Mouse (Mus musculus): ENCODE measurements at regions not wholly inside any gene's neighbourhood (a gene's known extent, or its start where the extent isn't known, plus 50 kb on each side); places are given as distances from the start of the nearest gene placed in this dataset.

DNA sequence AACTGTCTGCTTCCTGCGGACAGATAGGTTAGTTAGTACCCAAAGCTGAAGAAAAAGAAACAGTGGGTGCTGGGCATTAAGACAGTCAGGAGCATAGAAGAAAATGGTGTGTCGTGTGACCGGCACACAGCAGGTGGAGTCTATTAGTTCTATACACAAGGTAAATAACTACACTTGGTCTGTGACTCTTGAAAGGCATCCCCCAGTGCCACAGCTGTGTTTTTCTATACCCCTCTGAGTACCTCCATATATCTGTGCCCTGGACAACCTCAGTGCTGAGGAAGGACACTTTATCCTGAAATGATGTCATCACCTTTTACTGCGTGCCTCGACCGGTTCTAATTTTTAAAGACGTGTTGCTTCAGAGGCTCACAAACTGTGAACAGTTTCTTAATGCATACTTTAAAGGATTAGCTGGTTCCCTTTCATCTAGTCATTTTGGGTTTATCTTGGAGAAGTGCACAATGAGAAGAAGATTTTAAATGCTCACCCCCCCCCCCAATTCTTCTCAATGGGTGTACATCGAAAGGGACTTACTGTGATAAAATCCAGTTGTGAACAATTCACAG is 666.1 kb downstream of the Pkhd1 start:
- no peaks in the 10 kb centered on the region for H3K36me3 ChIP-seq (ENCODE audit: insufficient read depth)
- no peaks in the 10 kb centered on the region for H3K4me1 ChIP-seq (ENCODE audit: insufficient read depth)
- H3K4me2 ChIP-seq = no peak overlapping the region
- no peak overlapping the region for H3K27ac ChIP-seq (ENCODE audit: low read depth)
- no peak for TF ChIP-seq CTCF (IDR thresholded peaks at IDR 0.05; ENCODE audit: low read depth)
- ATAC-seq (ENCODE audit: insufficient read depth) = no peak
- 68% methylated on average over 8 of the region's 8 CpGs for WGBS
- no peaks in the 10 kb centered on the region for H3K9me3 ChIP-seq (ENCODE audit: low read depth, low read length)
- H3K9ac ChIP-seq = no peak overlapping the region
- no peak for DNase-seq
- no peaks in the 10 kb centered on the region for H3K27me3 ChIP-seq (ENCODE audit: insufficient read depth, low read length)
- H3K4me3 ChIP-seq (ENCODE audit: low read depth, low read length) = no peak overlapping the region

DNA sequence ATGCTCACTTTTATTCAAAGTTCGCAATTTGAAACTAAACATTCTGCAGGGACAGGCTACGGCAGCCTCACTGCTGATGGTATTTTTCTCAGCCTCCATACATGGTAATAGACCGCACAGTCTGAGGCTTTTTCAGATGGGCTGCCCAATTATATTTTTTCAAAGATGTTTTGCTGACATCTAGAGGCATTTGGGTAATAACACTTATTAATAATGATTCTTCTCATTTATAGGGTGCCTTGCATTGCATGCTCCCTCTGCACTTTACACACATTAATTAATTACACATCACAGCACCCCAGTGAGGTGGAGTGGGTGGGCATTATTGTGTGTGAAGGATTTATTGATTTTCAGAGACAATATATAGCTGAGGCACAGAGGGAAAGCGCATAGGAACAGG is 644.5 kb downstream of the Pkhd1 start:
- Histone ChIP-seq H3K4me2 (no peak overlapping the region), H3K4me1 (ENCODE audit: insufficient read depth) (no peaks in the 10 kb centered on the region), H3K9me3 (ENCODE audit: low read depth, low read length) (no peaks in the 10 kb centered on the region), H3K27ac (ENCODE audit: low read depth) (no peak overlapping the region), H3K4me3 (ENCODE audit: low read depth, low read length) (no peak overlapping the region), H3K27me3 (ENCODE audit: insufficient read depth, low read length) (no peaks in the 10 kb centered on the region), H3K9ac (no peak overlapping the region), H3K36me3 (ENCODE audit: insufficient read depth) (no peaks in the 10 kb centered on the region)
- DNase-seq (peak; percentile 51), ATAC-seq (ENCODE audit: insufficient read depth) (0 out of 2 replicates have a peak, but pooled peaks have one; percentile 56)
- no peak for TF ChIP-seq CTCF (IDR thresholded peaks at IDR 0.05; ENCODE audit: low read depth)
- 50% methylated on average over 4 of the region's 4 CpGs for WGBS

DNA sequence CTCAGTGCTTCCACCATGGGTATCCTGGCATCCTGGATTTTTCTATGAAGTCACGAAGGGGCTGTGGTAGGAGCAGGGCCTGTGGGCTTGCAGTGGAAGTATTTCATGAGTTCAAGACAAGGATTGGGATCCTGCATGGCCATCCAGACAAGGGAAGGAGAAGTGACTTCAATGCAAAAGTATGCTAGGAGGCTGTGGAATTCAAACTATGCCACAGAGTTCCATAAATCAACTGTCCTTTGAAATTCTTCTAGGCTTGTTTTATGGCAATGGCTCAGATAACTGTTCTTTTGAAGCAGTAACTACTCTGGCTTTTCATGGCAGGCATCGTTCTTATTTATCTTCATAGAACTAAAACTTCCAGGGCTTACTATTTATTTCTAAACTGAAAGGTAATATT is 643.9 kb downstream of the Pkhd1 start:
- WGBS = 30% methylated on average over 2 of the region's 2 CpGs
- ATAC-seq (ENCODE audit: insufficient read depth) (no peak), DNase-seq (peak; percentile 4)
- Histone ChIP-seq H3K4me3 (ENCODE audit: low read depth, low read length) (no peak overlapping the region), H3K9me3 (ENCODE audit: low read depth, low read length) (no peaks in the 10 kb centered on the region), H3K27ac (ENCODE audit: low read depth) (no peak overlapping the region), H3K27me3 (ENCODE audit: insufficient read depth, low read length) (no peaks in the 10 kb centered on the region), H3K4me2 (no peak overlapping the region), H3K36me3 (ENCODE audit: insufficient read depth) (no peaks in the 10 kb centered on the region), H3K4me1 (ENCODE audit: insufficient read depth) (no peaks in the 10 kb centered on the region), H3K9ac (no peak overlapping the region)
- no peak for TF ChIP-seq CTCF (IDR thresholded peaks at IDR 0.05; ENCODE audit: low read depth)

DNA sequence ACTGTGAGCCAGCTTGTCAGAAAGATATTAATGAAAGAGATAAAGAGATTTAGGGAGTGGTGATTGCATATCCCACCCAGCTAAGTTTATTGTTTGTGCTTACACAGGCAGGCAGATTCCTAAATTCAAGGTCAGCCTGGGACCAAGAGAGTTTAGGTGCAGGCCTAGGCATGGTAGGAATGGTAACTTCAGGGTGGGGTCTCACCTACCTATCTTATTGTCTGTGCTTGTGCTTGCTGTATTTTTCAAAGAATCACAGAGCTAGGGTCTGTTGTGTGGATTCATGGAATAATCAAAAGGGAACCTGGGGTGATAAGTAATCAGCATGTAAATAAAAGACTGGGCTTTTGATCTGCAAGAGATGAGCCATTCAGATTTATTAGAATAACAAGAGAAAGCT is 642.4 kb downstream of the Pkhd1 start:
- H3K4me2 ChIP-seq = no peak overlapping the region
- H3K4me1 ChIP-seq (ENCODE audit: insufficient read depth) = no peaks in the 10 kb centered on the region
- H3K4me3 ChIP-seq (ENCODE audit: low read depth, low read length) = no peak overlapping the region
- H3K9me3 ChIP-seq (ENCODE audit: low read depth, low read length) = no peaks in the 10 kb centered on the region
- no peak for TF ChIP-seq CTCF (IDR thresholded peaks at IDR 0.05; ENCODE audit: low read depth)
- H3K27me3 ChIP-seq (ENCODE audit: insufficient read depth, low read length) = no peaks in the 10 kb centered on the region
- no peak for ATAC-seq (ENCODE audit: insufficient read depth)
- no peaks in the 10 kb centered on the region for H3K36me3 ChIP-seq (ENCODE audit: insufficient read depth)
- no peak overlapping the region for H3K9ac ChIP-seq
- DNase-seq = no peak
- no peak overlapping the region for H3K27ac ChIP-seq (ENCODE audit: low read depth)

DNA sequence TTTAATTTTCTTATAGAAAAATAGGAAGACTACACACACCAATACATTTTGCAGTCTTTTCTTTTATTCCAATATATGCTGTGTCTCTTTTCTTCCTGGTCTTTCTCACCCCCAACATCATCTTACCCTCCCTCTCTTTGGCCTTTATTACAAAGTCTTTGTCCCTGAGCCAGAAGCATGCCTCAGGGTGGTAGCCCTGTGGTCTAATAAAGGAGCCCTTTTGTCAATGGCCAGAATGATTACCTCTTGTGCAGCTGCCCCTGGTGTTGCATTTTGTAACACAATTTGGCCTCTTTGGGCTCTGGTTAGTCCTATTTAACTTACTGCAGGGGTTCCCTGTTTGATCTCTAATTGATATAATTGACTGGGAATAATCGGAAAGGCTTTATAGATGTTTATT is 636.7 kb downstream of the Pkhd1 start:
- no peak for TF ChIP-seq CTCF (IDR thresholded peaks at IDR 0.05; ENCODE audit: low read depth)
- Histone ChIP-seq H3K4me3 (ENCODE audit: low read depth, low read length) (no peak overlapping the region), H3K27ac (ENCODE audit: low read depth) (no peak overlapping the region), H3K27me3 (ENCODE audit: insufficient read depth, low read length) (no peaks in the 10 kb centered on the region), H3K4me1 (ENCODE audit: insufficient read depth) (no peaks in the 10 kb centered on the region), H3K9me3 (ENCODE audit: low read depth, low read length) (no peaks in the 10 kb centered on the region), H3K9ac (no peak overlapping the region), H3K36me3 (ENCODE audit: insufficient read depth) (no peaks in the 10 kb centered on the region), H3K4me2 (no peak overlapping the region)
- 83% methylated on average over 1 of the region's 1 CpGs for WGBS
- no peak for DNase-seq
- ATAC-seq (ENCODE audit: insufficient read depth) = no peak

DNA sequence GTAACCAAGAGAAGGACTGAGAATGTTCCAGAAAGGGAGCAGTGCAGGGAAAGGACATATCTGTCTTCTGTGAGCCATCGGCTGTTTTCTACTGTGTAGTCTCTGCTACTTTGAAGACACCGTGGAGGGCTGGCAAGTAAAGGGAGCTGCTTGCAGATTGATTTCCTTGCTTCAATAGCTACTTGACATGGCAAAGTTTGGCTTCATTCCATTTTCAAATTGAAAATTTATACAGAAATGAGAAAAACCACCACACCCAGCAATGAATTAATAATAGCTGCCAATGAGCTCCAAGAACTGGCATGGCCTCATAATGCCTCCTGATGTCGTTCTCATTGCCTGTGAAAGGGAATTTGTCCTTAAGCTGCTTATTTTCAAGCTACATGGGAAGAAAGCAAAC is 635.1 kb downstream of the Pkhd1 start:
- Histone ChIP-seq H3K4me2 (no peak overlapping the region), H3K9me3 (ENCODE audit: low read depth, low read length) (no peaks in the 10 kb centered on the region), H3K27ac (ENCODE audit: low read depth) (no peak overlapping the region), H3K4me1 (ENCODE audit: insufficient read depth) (no peaks in the 10 kb centered on the region), H3K27me3 (ENCODE audit: insufficient read depth, low read length) (no peaks in the 10 kb centered on the region), H3K9ac (no peak overlapping the region), H3K4me3 (ENCODE audit: low read depth, low read length) (no peak overlapping the region), H3K36me3 (ENCODE audit: insufficient read depth) (no peaks in the 10 kb centered on the region)
- ATAC-seq (ENCODE audit: insufficient read depth) = no peak
- no peak for TF ChIP-seq CTCF (IDR thresholded peaks at IDR 0.05; ENCODE audit: low read depth)
- WGBS = 44% methylated on average over 3 of the region's 3 CpGs
- no peak for DNase-seq

DNA sequence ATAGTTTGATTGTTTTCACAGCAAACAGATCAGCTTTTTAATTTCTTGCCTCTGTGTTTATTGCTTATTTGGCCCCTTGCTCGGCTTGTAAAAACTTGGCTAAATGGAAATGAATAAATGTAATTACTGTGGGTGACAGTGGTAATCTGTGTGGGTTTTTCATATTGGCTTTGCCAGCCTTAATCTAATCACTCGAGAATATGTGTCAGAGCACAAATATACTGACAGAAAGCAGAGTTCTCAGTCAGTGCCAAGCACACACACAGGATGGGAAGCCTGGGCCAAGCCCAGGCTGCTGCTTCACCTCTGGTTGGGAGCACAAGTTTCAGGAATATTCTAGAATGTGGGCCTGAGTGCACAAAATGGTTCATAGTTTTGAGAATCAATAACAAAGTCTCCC is 634.4 kb downstream of the Pkhd1 start:
- Histone ChIP-seq H3K4me1 (ENCODE audit: insufficient read depth) (no peaks in the 10 kb centered on the region), H3K36me3 (ENCODE audit: insufficient read depth) (no peaks in the 10 kb centered on the region), H3K9me3 (ENCODE audit: low read depth, low read length) (no peaks in the 10 kb centered on the region), H3K4me3 (ENCODE audit: low read depth, low read length) (no peak overlapping the region), H3K27me3 (ENCODE audit: insufficient read depth, low read length) (no peaks in the 10 kb centered on the region), H3K4me2 (no peak overlapping the region), H3K27ac (ENCODE audit: low read depth) (no peak overlapping the region), H3K9ac (no peak overlapping the region)
- ATAC-seq (ENCODE audit: insufficient read depth) = no peak
- DNase-seq = no peak
- TF ChIP-seq CTCF (IDR thresholded peaks at IDR 0.05; ENCODE audit: low read depth) = no peak
- 20% methylated on average over 2 of the region's 2 CpGs for WGBS

DNA sequence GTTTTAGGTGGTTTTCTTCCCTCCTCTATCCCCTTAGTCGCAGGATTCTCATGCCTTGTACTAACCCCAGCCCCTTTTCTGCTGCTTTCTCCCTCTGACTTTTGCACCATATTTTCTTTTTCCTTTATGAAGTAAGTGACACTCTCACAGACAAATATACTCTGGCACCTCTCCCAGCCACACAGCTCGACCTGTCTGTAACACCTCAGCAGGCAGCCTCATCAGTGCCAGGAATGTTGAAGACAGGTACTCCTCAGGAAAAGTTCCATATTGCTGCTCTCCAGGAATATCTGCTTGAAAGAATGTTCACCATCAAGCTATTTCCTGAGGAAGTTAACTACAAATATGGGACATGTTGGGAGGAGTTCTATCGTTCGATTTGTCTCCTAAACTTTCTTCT is 627.9 kb downstream of the Pkhd1 start:
- H3K36me3 ChIP-seq (ENCODE audit: insufficient read depth) = no peaks in the 10 kb centered on the region
- ATAC-seq (ENCODE audit: insufficient read depth) (no peak), DNase-seq (no peak)
- no peak overlapping the region for H3K27ac ChIP-seq (ENCODE audit: low read depth)
- no peaks in the 10 kb centered on the region for H3K9me3 ChIP-seq (ENCODE audit: low read depth, low read length)
- no peak overlapping the region for H3K4me2 ChIP-seq
- TF ChIP-seq CTCF (IDR thresholded peaks at IDR 0.05; ENCODE audit: low read depth) = no peak
- 71% methylated on average over 4 of the region's 4 CpGs for WGBS
- no peak overlapping the region for H3K4me3 ChIP-seq (ENCODE audit: low read depth, low read length)
- no peak overlapping the region for H3K9ac ChIP-seq
- H3K4me1 ChIP-seq (ENCODE audit: insufficient read depth) = no peaks in the 10 kb centered on the region
- H3K27me3 ChIP-seq (ENCODE audit: insufficient read depth, low read length) = no peaks in the 10 kb centered on the region

Data from lung, embryonic 14.5 days (tissue).